Mouse (Mus musculus): Measurements from ENCODE around the gene Ly6g6c. TPM values are rescaled to one million over a fixed set of nuclear protein-coding genes. Genes with fewer than 3 reads are reported as not detected.

The Ly6g6c gene
- polyA plus RNA-seq, 1 experiment from 2014 or later: 181 TPM

DNA sequence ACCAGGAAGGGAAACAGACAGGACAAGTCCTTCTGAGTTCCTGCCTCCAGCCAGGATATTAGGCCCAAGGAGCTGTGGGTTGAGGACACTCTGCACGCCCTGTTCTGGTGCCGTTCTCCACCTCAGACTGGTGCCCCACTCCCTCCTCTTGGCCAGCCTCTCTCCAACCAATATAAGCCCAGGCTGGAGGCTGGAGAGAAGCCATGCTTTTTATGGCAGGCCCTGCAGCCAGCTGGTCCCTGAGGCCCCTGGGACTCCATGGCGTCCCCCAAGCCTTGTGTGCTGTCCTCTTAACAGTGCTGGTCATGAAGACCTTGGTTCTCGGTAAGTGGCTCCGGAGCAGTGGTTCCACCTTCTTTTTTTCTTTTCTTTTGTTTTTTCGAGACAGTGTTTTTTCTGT lies 42.9 kb downstream of the Ly6g6c start, which contains the start of gene Ly6g5c:
Gene Ly6g5c (plus strand): TSS at position 183 of the 400 bp plus-strand sequence.
- H3K4me3 ChIP-seq: no peak within 1 kb of the TSS
- H3K36me3 ChIP-seq: peaks cover 13% of the 10 kb centered on the region
- no peaks in the 10 kb centered on the region for H3K9me3 ChIP-seq
- H3K4me2 ChIP-seq: no peak within 1 kb of the TSS
- H3K27ac ChIP-seq: no peak within 1 kb of the TSS
- no peaks in the 10 kb centered on the region for H3K27me3 ChIP-seq
- H3K9ac ChIP-seq: no peak within 1 kb of the TSS
- no peak for ATAC-seq (ENCODE audit: insufficient number of reproducible peaks, low FRiP score, low TSS enrichment, low read depth)
- H3K4me1 ChIP-seq: peaks cover 7% of the 10 kb centered on the region; the same call in 1 of the 2 replicates
- WGBS: 81% methylated on average over 6 of the region's 6 CpGs

DNA sequence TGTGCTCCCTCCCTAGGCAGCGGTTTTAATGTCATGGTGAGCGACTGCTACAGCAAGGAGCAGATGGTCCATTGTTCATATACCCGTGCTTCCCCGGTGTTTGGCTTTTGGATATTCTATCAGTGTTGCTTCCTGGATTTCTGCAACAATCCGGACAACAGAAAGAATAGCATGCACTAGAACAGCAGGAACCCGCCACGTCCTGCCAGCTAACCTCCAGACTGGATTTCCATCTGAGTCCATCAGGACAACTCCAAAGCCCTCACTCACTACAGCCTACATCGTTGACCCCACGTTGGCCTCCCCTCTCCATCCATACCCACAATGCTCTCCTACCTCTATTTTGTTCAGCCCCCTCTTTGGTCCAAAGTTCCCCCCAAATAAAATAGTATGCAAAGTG lies 46.6 kb downstream of the Ly6g6c start:
- no peak overlapping the region for H3K9ac ChIP-seq
- no peak overlapping the region for H3K27ac ChIP-seq
- H3K4me3 ChIP-seq: no peak overlapping the region
- no peaks in the 10 kb centered on the region for H3K27me3 ChIP-seq
- no peaks in the 10 kb centered on the region for H3K9me3 ChIP-seq
- ATAC-seq (ENCODE audit: insufficient number of reproducible peaks, low FRiP score, low TSS enrichment, low read depth): no peak
- H3K4me1 ChIP-seq: no peaks in the 10 kb centered on the region
- H3K4me2 ChIP-seq: no peak overlapping the region
- 81% methylated on average over 9 of the region's 9 CpGs for WGBS
- peaks cover 29% of the 10 kb centered on the region for H3K36me3 ChIP-seq

DNA sequence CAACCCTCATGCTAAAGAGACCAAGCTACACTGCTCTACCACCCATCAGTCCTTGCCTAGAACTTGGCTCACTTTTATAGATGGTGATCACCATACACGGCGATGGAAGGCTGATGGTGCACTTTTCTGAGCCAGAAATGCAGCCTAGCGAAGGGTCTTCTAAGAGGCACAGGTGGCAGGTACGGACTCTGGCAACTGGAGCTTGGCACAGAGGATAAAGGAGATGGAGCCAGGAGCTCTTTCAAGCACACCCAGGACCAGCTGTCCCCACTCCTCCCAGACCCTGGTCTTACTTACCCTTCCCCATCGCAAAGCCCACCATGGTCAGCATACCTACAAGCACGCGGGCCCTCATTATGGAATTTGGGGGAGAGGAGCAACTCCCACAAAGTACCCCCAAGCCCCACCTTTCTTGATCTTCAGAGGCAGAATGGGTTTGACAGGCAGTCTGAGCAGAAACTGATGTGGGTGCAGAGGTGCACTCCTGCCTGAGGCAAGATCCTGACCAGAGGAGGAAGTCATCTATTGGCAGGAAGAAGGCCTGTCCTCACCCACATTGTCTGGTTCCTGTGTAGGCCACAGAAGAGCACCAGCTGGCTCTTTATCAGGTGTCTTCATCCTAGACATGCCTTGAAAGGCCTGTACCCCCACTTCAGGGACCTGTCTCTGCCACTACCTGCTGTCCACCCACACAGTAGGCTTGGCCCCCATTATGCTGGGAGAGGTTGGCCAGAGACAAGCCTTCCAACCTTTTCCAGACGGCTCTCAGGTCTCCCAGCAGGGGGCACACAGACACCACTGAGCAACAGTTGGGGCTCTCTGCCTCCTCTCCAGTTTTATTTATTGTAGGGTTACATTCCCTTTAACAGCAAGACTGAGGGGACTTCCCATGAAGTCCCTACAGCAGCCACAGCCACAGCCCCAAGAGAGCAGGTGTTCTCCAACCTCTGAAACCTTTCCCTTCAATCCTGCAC lies 50.1 kb downstream of the Ly6g6c start, which contains the start of gene Ly6g5b:
Gene Ly6g5b (minus strand): TSS at position 383 of the 974 bp plus-strand sequence.
- H3K9me3 ChIP-seq: no peaks in the 10 kb centered on the region
- no peak within 1 kb of the TSS for H3K27ac ChIP-seq
- ATAC-seq (ENCODE audit: insufficient number of reproducible peaks, low FRiP score, low TSS enrichment, low read depth): no peak
- WGBS: 83% methylated on average over 8 of the region's 8 CpGs
- H3K36me3 ChIP-seq: peaks cover 55% of the 10 kb centered on the region
- no peaks in the 10 kb centered on the region for H3K27me3 ChIP-seq
- H3K9ac ChIP-seq: no peak within 1 kb of the TSS
- peaks cover 8% of the 10 kb centered on the region for H3K4me1 ChIP-seq
- no peak within 1 kb of the TSS for H3K4me2 ChIP-seq
- H3K4me3 ChIP-seq: no peak within 1 kb of the TSS

Other genes starting within 250 kb of the Ly6g6c start
- 26.1 and 29.3 TPM in 2 replicates for gene Stk19, start 228.4 kb upstream of the Ly6g6c start, polyA plus RNA-seq (2015; fragmentation: Nextera tagmentation; extraction: Ambion mirVana)
- 62.1 and 65.8 TPM in 2 replicates for gene Dxo, start 228.4 kb upstream of the Ly6g6c start, polyA plus RNA-seq (2015; fragmentation: Nextera tagmentation; extraction: Ambion mirVana)
- gene Skiv2l, start 215.2 kb upstream of the Ly6g6c start, polyA plus RNA-seq (2015; fragmentation: Nextera tagmentation; extraction: Ambion mirVana): 47.2 and 47.4 TPM in 2 replicates
- gene Nelfe, start 215.0 kb upstream of the Ly6g6c start, polyA plus RNA-seq (2015; fragmentation: Nextera tagmentation; extraction: Ambion mirVana): 90.1 and 96.4 TPM in 2 replicates
- 2.8 and 3.6 TPM in 2 replicates for gene Cfb, start 202.9 kb upstream of the Ly6g6c start, polyA plus RNA-seq (2015; fragmentation: Nextera tagmentation; extraction: Ambion mirVana)
- gene Zbtb12, start 185.9 kb upstream of the Ly6g6c start, polyA plus RNA-seq (2015; fragmentation: Nextera tagmentation; extraction: Ambion mirVana): 1.7 and 2.8 TPM in 2 replicates
- not detected in 2 replicates for gene Gm20547, start 183.3 kb upstream of the Ly6g6c start, polyA plus RNA-seq (2015; fragmentation: Nextera tagmentation; extraction: Ambion mirVana)
- gene C2, start 167.1 kb upstream of the Ly6g6c start, polyA plus RNA-seq (2015; fragmentation: Nextera tagmentation; extraction: Ambion mirVana): 4.6 and 5.2 TPM in 2 replicates
- 64.6 and 78.1 TPM in 2 replicates for gene Ehmt2, start 166.9 kb upstream of the Ly6g6c start, polyA plus RNA-seq (2015; fragmentation: Nextera tagmentation; extraction: Ambion mirVana)
- gene Slc44a4, start 150.9 kb upstream of the Ly6g6c start, polyA plus RNA-seq (2015; fragmentation: Nextera tagmentation; extraction: Ambion mirVana): 0.17 TPM in 1 of 2 replicates, not detected in the other
- 20.1 and 20.5 TPM in 2 replicates for gene Neu1, start 134.1 kb upstream of the Ly6g6c start, polyA plus RNA-seq (2015; fragmentation: Nextera tagmentation; extraction: Ambion mirVana)
- 3.3 and 3.6 TPM in 2 replicates for gene Hspa1b, start 106.2 kb upstream of the Ly6g6c start, polyA plus RNA-seq (2015; fragmentation: Nextera tagmentation; extraction: Ambion mirVana)
- gene Gm20481, start 95.5 kb upstream of the Ly6g6c start, polyA plus RNA-seq (2015; fragmentation: Nextera tagmentation; extraction: Ambion mirVana): not detected in 2 replicates
- gene Hspa1a, start 93.2 kb upstream of the Ly6g6c start, polyA plus RNA-seq (2015; fragmentation: Nextera tagmentation; extraction: Ambion mirVana): 31.7 and 32.0 TPM in 2 replicates
- gene Hspa1l, start 92.7 kb upstream of the Ly6g6c start, polyA plus RNA-seq (2015; fragmentation: Nextera tagmentation; extraction: Ambion mirVana): 0.46 and 0.65 TPM in 2 replicates
- 143 and 159 TPM in 2 replicates for gene Lsm2, start 83.5 kb upstream of the Ly6g6c start, polyA plus RNA-seq (2015; fragmentation: Nextera tagmentation; extraction: Ambion mirVana)
- gene Vars, start 64.4 kb upstream of the Ly6g6c start, polyA plus RNA-seq (2015; fragmentation: Nextera tagmentation; extraction: Ambion mirVana): 94.4 and 95.1 TPM in 2 replicates
- 0.18 and 0.20 TPM in 2 replicates for gene Vwa7, start 48.8 kb upstream of the Ly6g6c start, polyA plus RNA-seq (2015; fragmentation: Nextera tagmentation; extraction: Ambion mirVana)
- 8.9 and 9.4 TPM in 2 replicates for gene Sapcd1, start 37.4 kb upstream of the Ly6g6c start, polyA plus RNA-seq (2015; fragmentation: Nextera tagmentation; extraction: Ambion mirVana)
- gene Msh5, start 18.6 kb upstream of the Ly6g6c start, polyA plus RNA-seq (2015; fragmentation: Nextera tagmentation; extraction: Ambion mirVana): 3.0 and 3.5 TPM in 2 replicates
- gene Clic1, start 15.4 kb upstream of the Ly6g6c start, polyA plus RNA-seq (2015; fragmentation: Nextera tagmentation; extraction: Ambion mirVana): 351 and 363 TPM in 2 replicates
- gene Ddah2, start 6.4 kb upstream of the Ly6g6c start, polyA plus RNA-seq (2015; fragmentation: Nextera tagmentation; extraction: Ambion mirVana): 321 and 336 TPM in 2 replicates
- 1.0 and 1.4 TPM in 2 replicates for gene Mpig6b, start 796 bp downstream of the Ly6g6c start, polyA plus RNA-seq (2015; fragmentation: Nextera tagmentation; extraction: Ambion mirVana)
- gene Ly6g6e, start 11.5 kb downstream of the Ly6g6c start, polyA plus RNA-seq (2015; fragmentation: Nextera tagmentation; extraction: Ambion mirVana): 50.6 and 53.7 TPM in 2 replicates
- 1.1 and 2.4 TPM in 2 replicates for gene Ly6g6d, start 12.7 kb downstream of the Ly6g6c start, polyA plus RNA-seq (2015; fragmentation: Nextera tagmentation; extraction: Ambion mirVana)
- 0.13 and 0.20 TPM in 2 replicates for gene Ly6g6f, start 20.2 kb downstream of the Ly6g6c start, polyA plus RNA-seq (2015; fragmentation: Nextera tagmentation; extraction: Ambion mirVana)
- gene Abhd16a, start 23.9 kb downstream of the Ly6g6c start, polyA plus RNA-seq (2015; fragmentation: Nextera tagmentation; extraction: Ambion mirVana): 101 and 112 TPM in 2 replicates
- not detected in 2 replicates for gene Ly6g5c, start 42.9 kb downstream of the Ly6g6c start, polyA plus RNA-seq (2015; fragmentation: Nextera tagmentation; extraction: Ambion mirVana)
- gene Ly6g5b, start 50.0 kb downstream of the Ly6g6c start, polyA plus RNA-seq (2015; fragmentation: Nextera tagmentation; extraction: Ambion mirVana): 0.78 and 0.99 TPM in 2 replicates
- 16.8 and 17.4 TPM in 2 replicates for gene Gpank1, start 56.1 kb downstream of the Ly6g6c start, polyA plus RNA-seq (2015; fragmentation: Nextera tagmentation; extraction: Ambion mirVana)
- gene Csnk2b, start 56.7 kb downstream of the Ly6g6c start, polyA plus RNA-seq (2015; fragmentation: Nextera tagmentation; extraction: Ambion mirVana): 293 and 297 TPM in 2 replicates
- gene D17H6S53E, start 61.0 kb downstream of the Ly6g6c start, polyA plus RNA-seq (2015; fragmentation: Nextera tagmentation; extraction: Ambion mirVana): 10.5 and 11.2 TPM in 2 replicates
- 0.52 and 2.0 TPM in 2 replicates for gene Apom, start 66.7 kb downstream of the Ly6g6c start, polyA plus RNA-seq (2015; fragmentation: Nextera tagmentation; extraction: Ambion mirVana)
- gene Bag6, start 69.8 kb downstream of the Ly6g6c start, polyA plus RNA-seq (2015; fragmentation: Nextera tagmentation; extraction: Ambion mirVana): 49.6 and 51.8 TPM in 2 replicates
- 142 and 147 TPM in 2 replicates for gene Prrc2a, start 99.5 kb downstream of the Ly6g6c start, polyA plus RNA-seq (2015; fragmentation: Nextera tagmentation; extraction: Ambion mirVana)
- 14.6 and 18.6 TPM in 2 replicates for gene Aif1, start 110.7 kb downstream of the Ly6g6c start, polyA plus RNA-seq (2015; fragmentation: Nextera tagmentation; extraction: Ambion mirVana)
- gene Lst1, start 123.1 kb downstream of the Ly6g6c start, polyA plus RNA-seq (2015; fragmentation: Nextera tagmentation; extraction: Ambion mirVana): 25.8 and 27.5 TPM in 2 replicates
- gene Ltb, start 129.1 kb downstream of the Ly6g6c start, polyA plus RNA-seq (2015; fragmentation: Nextera tagmentation; extraction: Ambion mirVana): 1.0 and 1.2 TPM in 2 replicates
- gene Tnf, start 136.6 kb downstream of the Ly6g6c start, polyA plus RNA-seq (2015; fragmentation: Nextera tagmentation; extraction: Ambion mirVana): 0.64 and 0.82 TPM in 2 replicates
- 0.37 TPM in 1 of 2 replicates, not detected in the other for gene Lta, start 140.0 kb downstream of the Ly6g6c start, polyA plus RNA-seq (2015; fragmentation: Nextera tagmentation; extraction: Ambion mirVana)
- gene Gm16181, start 155.4 kb downstream of the Ly6g6c start, polyA plus RNA-seq (2015; fragmentation: Nextera tagmentation; extraction: Ambion mirVana): 0.41 and 0.77 TPM in 2 replicates
- 3.7 and 3.8 TPM in 2 replicates for gene Atp6v1g2, start 168.3 kb downstream of the Ly6g6c start, polyA plus RNA-seq (2015; fragmentation: Nextera tagmentation; extraction: Ambion mirVana)
- gene Nfkbil1, start 170.4 kb downstream of the Ly6g6c start, polyA plus RNA-seq (2015; fragmentation: Nextera tagmentation; extraction: Ambion mirVana): 11.2 and 11.8 TPM in 2 replicates
- 401 and 418 TPM in 2 replicates for gene Ddx39b, start 176.4 kb downstream of the Ly6g6c start, polyA plus RNA-seq (2015; fragmentation: Nextera tagmentation; extraction: Ambion mirVana)
- 84.7 and 93.0 TPM in 2 replicates for gene H2-D1, start 197.3 kb downstream of the Ly6g6c start, polyA plus RNA-seq (2015; fragmentation: Nextera tagmentation; extraction: Ambion mirVana)